Mouse (Mus musculus) lung, embryonic 14.5 days (tissue): ENCODE results near the gene Cdh15. TPM values are rescaled to one million over a fixed set of nuclear protein-coding genes. Genes with fewer than 3 reads are reported as not detected.

ENCODE experiments used
- ATAC-seq: fragments of 200-750 bp; cut with Nextera tagmentation; 2 replicates; pipeline ENCODE4 v1.8.0; 2017; ENCODE audit warnings: mild to moderate bottlenecking, moderate TSS enrichment, moderate library complexity; ENCODE audit not compliant: insufficient read depth
- DNase-seq: peaks from one replicate; pipeline ENCODE4 v3.0.0-alpha.2; 2015
- H3K27ac ChIP-seq: fragments of 300-500 bp; sonication (generic); 2 replicates; pipeline ENCODE4 v1.5.1; 2014; ENCODE audit warnings: low read depth, mild to moderate bottlenecking, moderate library complexity
- H3K27me3 ChIP-seq: fragments of 300-500 bp; sonication (generic); 2 replicates; pipeline ENCODE4 v1.6.1; 2014; ENCODE audit warnings: low read length, control low read depth; ENCODE audit not compliant: insufficient read depth
- H3K36me3 ChIP-seq: fragments of 300-500 bp; sonication (generic); 2 replicates; pipeline ENCODE4 v1.6.1; 2014; ENCODE audit warnings: control low read depth; ENCODE audit not compliant: insufficient read depth
- H3K4me1 ChIP-seq: fragments of 300-500 bp; sonication (generic); 2 replicates; pipeline ENCODE4 v1.6.1; 2014; ENCODE audit warnings: antibody characterized with exemption, control low read depth; ENCODE audit not compliant: insufficient read depth
- H3K4me2 ChIP-seq: fragments of 300-500 bp; sonication (generic); 2 replicates; pipeline ENCODE4 v1.6.1; 2014; ENCODE audit warnings: mild to moderate bottlenecking
- H3K4me3 ChIP-seq: fragments of 300-500 bp; sonication (generic); 2 replicates; pipeline ENCODE4 v1.5.1; 2014; ENCODE audit warnings: low read depth, low read length
- H3K9ac ChIP-seq: fragments of 300-500 bp; sonication (generic); 2 replicates; pipeline ENCODE4 v1.6.1; 2014
- H3K9me3 ChIP-seq: fragments of 300-500 bp; sonication (generic); 2 replicates; pipeline ENCODE4 v1.6.1; 2016; ENCODE audit warnings: low read depth, low read length, control low read depth
- CTCF ChIP-seq: IDR thresholded peaks from 2 replicates; pipeline ENCODE4 v1.5.1; 2016; ENCODE audit warnings: antibody characterized with exemption, low read depth
- WGBS: fragments of 180-500 bp; shearing (Covaris S2); extraction: QIAGEN DNeasy Blood & Tissue Kit; methylation state at CpG from one replicate; pipeline ENCODE4 v1.1.7; 2014; 5-methylcytosine and 5-hydroxymethylcytosine counted together
- polyA plus RNA-seq: library from polyadenylated mRNA; unstranded; fragments of >200 nt; fragmentation: Nextera tagmentation; extraction: Ambion mirVana; gene quantifications from 2 replicates; pipeline ENCODE4 v1.2.1, GENCODE M21; 2014

The Cdh15 gene
- polyA plus RNA-seq, 1 experiment from 2014 or later = not detected

- Histone ChIP-seq H3K9ac (no peak overlapping the region), H3K27ac (no peak overlapping the region), H3K4me3 (no peak overlapping the region), H3K4me2 (no peak overlapping the region), H3K27me3 (no peaks in the 10 kb centered on the region), H3K9me3 (no peaks in the 10 kb centered on the region), H3K36me3 (0 out of 2 replicates have a peak, but pooled peaks cover 5% of the 10 kb centered on the region), H3K4me1 (no peaks in the 10 kb centered on the region)
- ATAC-seq (no peak), DNase-seq (no peak)
- 69% methylated on average over 16 of the region's 16 CpGs for WGBS
- no peak for TF ChIP-seq CTCF
Measured at GRCm38 (mm10) chr8:122811870-122812494, 35.8 kb upstream of the Cdh15 start.

GRCm38 (mm10) chr8:122812610-122813250, 35.0 kb upstream of the Cdh15 start:
- Histone ChIP-seq H3K9ac (no peak overlapping the region), H3K4me1 (no peaks in the 10 kb centered on the region), H3K4me2 (no peak overlapping the region), H3K4me3 (no peak overlapping the region), H3K27ac (no peak overlapping the region), H3K36me3 (0 out of 2 replicates have a peak, but pooled peaks cover 5% of the 10 kb centered on the region), H3K27me3 (no peaks in the 10 kb centered on the region), H3K9me3 (no peaks in the 10 kb centered on the region)
- ATAC-seq (no peak), DNase-seq (no peak)
- peak; percentile 51 for TF ChIP-seq CTCF
- WGBS = 66% methylated on average over 14 of the region's 14 CpGs

- Histone ChIP-seq H3K4me2 (no peak overlapping the region), H3K4me1 (no peaks in the 10 kb centered on the region), H3K9ac (no peak overlapping the region), H3K4me3 (no peak overlapping the region), H3K27me3 (no peaks in the 10 kb centered on the region), H3K27ac (no peak overlapping the region), H3K36me3 (0 out of 2 replicates have a peak, but pooled peaks cover 5% of the 10 kb centered on the region), H3K9me3 (no peaks in the 10 kb centered on the region)
- DNase-seq (no peak), ATAC-seq (no peak)
- 40% methylated on average over 7 of the region's 7 CpGs for WGBS
- TF ChIP-seq CTCF = no peak
Measured at GRCm38 (mm10) chr8:122814608-122815007, 33.2 kb upstream of the Cdh15 start.

- DNase-seq = no peak
- ATAC-seq = no peak
- Histone ChIP-seq H3K4me1 (no peaks in the 10 kb centered on the region), H3K9me3 (no peaks in the 10 kb centered on the region), H3K9ac (no peak overlapping the region), H3K4me2 (no peak overlapping the region), H3K27me3 (no peaks in the 10 kb centered on the region), H3K36me3 (0 out of 2 replicates have a peak, but pooled peaks cover 5% of the 10 kb centered on the region), H3K4me3 (no peak overlapping the region), H3K27ac (no peak overlapping the region)
- WGBS = 83% methylated on average over 6 of the region's 6 CpGs
- no peak for TF ChIP-seq CTCF
Measured at GRCm38 (mm10) chr8:122816965-122817364, 30.8 kb upstream of the Cdh15 start.

GRCm38 (mm10) chr8:122817724-122818496, 29.9 kb upstream of the Cdh15 start:
- ATAC-seq (no peak), DNase-seq (no peak)
- H3K27ac ChIP-seq = no peak overlapping the region
- no peaks in the 10 kb centered on the region for H3K9me3 ChIP-seq
- H3K9ac ChIP-seq = no peak overlapping the region
- TF ChIP-seq CTCF = no peak
- 0 out of 2 replicates have a peak, but pooled peaks cover 5% of the 10 kb centered on the region for H3K36me3 ChIP-seq
- H3K4me2 ChIP-seq = no peak overlapping the region
- H3K27me3 ChIP-seq = no peaks in the 10 kb centered on the region
- H3K4me1 ChIP-seq = no peaks in the 10 kb centered on the region
- no peak overlapping the region for H3K4me3 ChIP-seq
- 29% methylated on average over 13 of the region's 13 CpGs for WGBS

GRCm38 (mm10) chr8:122819776-122820175, 28.0 kb upstream of the Cdh15 start:
- H3K36me3 ChIP-seq = no peaks in the 10 kb centered on the region
- no peak for ATAC-seq
- H3K27ac ChIP-seq = no peak overlapping the region
- WGBS = 29% methylated on average over 11 of the region's 11 CpGs
- no peak for DNase-seq
- no peak overlapping the region for H3K4me3 ChIP-seq
- H3K27me3 ChIP-seq = no peaks in the 10 kb centered on the region
- no peaks in the 10 kb centered on the region for H3K4me1 ChIP-seq
- H3K9ac ChIP-seq = no peak overlapping the region
- no peaks in the 10 kb centered on the region for H3K9me3 ChIP-seq
- TF ChIP-seq CTCF = no peak
- H3K4me2 ChIP-seq = no peak overlapping the region

GRCm38 (mm10) chr8:122824571-122824970, 23.2 kb upstream of the Cdh15 start:
- DNase-seq (no peak), ATAC-seq (no peak)
- WGBS = 32% methylated on average over 5 of the region's 5 CpGs
- no peak for TF ChIP-seq CTCF
- no peak overlapping the region for H3K9ac ChIP-seq
- H3K4me1 ChIP-seq = no peaks in the 10 kb centered on the region
- H3K9me3 ChIP-seq = no peaks in the 10 kb centered on the region
- H3K27ac ChIP-seq = no peak overlapping the region
- no peaks in the 10 kb centered on the region for H3K27me3 ChIP-seq
- H3K4me2 ChIP-seq = no peak overlapping the region
- H3K4me3 ChIP-seq = no peak overlapping the region
- H3K36me3 ChIP-seq = no peaks in the 10 kb centered on the region
